Mouse (Mus musculus) liver, embryonic 11.5 days (tissue): ENCODE results near the gene Cd53. TPM values are rescaled to one million over a fixed set of nuclear protein-coding genes. Genes with fewer than 3 reads are reported as not detected.
A peak's percentile ranks its signal among the peaks of the same experiment; 100 is the strongest.

Experiments
- ATAC-seq: fragments of 200-750 bp; cut with Nextera tagmentation; replicated peaks from 2 replicates; pipeline ENCODE4 v1.8.0; 2017; ENCODE audit warnings: moderate number of reproducible peaks, mild to moderate bottlenecking, moderate TSS enrichment, moderate library complexity; ENCODE audit not compliant: low FRiP score
- DNase-seq: peaks from one replicate; pipeline ENCODE4 v3.0.0-alpha.2; 2017; ENCODE audit warnings: low spot score
- H3K27ac ChIP-seq: fragments of 300-500 bp; sonication (generic); 2 replicates; pipeline ENCODE4 v1.5.1; 2014; ENCODE audit warnings: mild to moderate bottlenecking, low read depth, low read length, control low read depth
- H3K27me3 ChIP-seq: fragments of 300-500 bp; sonication (generic); replicated peaks from 2 replicates; pipeline ENCODE4 v1.6.1; 2014; ENCODE audit warnings: low read length, mixed read lengths; ENCODE audit not compliant: control insufficient read depth, insufficient read depth
- H3K36me3 ChIP-seq: fragments of 300-500 bp; sonication (generic); 2 replicates; pipeline ENCODE4 v1.6.1; 2014; ENCODE audit warnings: mild to moderate bottlenecking, low read length, moderate library complexity, mixed read lengths; ENCODE audit not compliant: control insufficient read depth, insufficient read depth
- H3K4me1 ChIP-seq: fragments of 300-500 bp; sonication (generic); replicated peaks from 2 replicates; pipeline ENCODE4 v1.6.1; 2014; ENCODE audit warnings: low read length, mixed read lengths; ENCODE audit not compliant: control insufficient read depth, insufficient read depth
- H3K4me2 ChIP-seq: fragments of 300-500 bp; sonication (generic); 2 replicates; pipeline ENCODE4 v1.6.1; 2014; ENCODE audit warnings: mild to moderate bottlenecking, control low read depth, moderate library complexity
- H3K4me3 ChIP-seq: fragments of 300-500 bp; sonication (generic); 2 replicates; pipeline ENCODE4 v1.5.1; 2014; ENCODE audit warnings: low read depth, low read length, control low read depth
- H3K9ac ChIP-seq: fragments of 300-500 bp; sonication (generic); 2 replicates; pipeline ENCODE4 v1.6.1; 2014; ENCODE audit warnings: low read depth, low read length, control low read depth
- H3K9me3 ChIP-seq: fragments of 300-500 bp; sonication (generic); 2 replicates; pipeline ENCODE4 v1.6.1; 2016; ENCODE audit warnings: low read length, inconsistent platforms, mixed read lengths; ENCODE audit not compliant: control insufficient read depth
- WGBS: fragments of 180-500 bp; shearing (Covaris S2); extraction: QIAGEN DNeasy Blood & Tissue Kit; methylation state at CpG from one replicate; pipeline ENCODE4 v1.1.7; 2014; 5-methylcytosine and 5-hydroxymethylcytosine counted together
- polyA plus RNA-seq: library from polyadenylated mRNA; unstranded; fragments of >200 nt; fragmentation: Nextera tagmentation; extraction: Ambion mirVana; gene quantifications from 2 replicates; pipeline ENCODE4 v1.2.1, GENCODE M21; 2014

Gene Cd53
- polyA plus RNA-seq, 1 experiment from 2014 or later: 14.5 TPM

- WGBS: 79% methylated on average over 1 of the region's 1 CpGs
- no peaks in the 10 kb centered on the region; the same call in 1 of the 2 replicates for H3K36me3 ChIP-seq
- no peaks in the 10 kb centered on the region for H3K27me3 ChIP-seq
- no peak overlapping the region for H3K27ac ChIP-seq
- no peak overlapping the region for H3K9ac ChIP-seq
- H3K4me3 ChIP-seq: no peak overlapping the region
- no peak for DNase-seq
- no peaks in the 10 kb centered on the region for H3K9me3 ChIP-seq
- H3K4me2 ChIP-seq: no peak overlapping the region
- no peak for ATAC-seq
- no peaks in the 10 kb centered on the region for H3K4me1 ChIP-seq
Measured at GRCm38 (mm10) chr3:106771834-106772233, 18.1 kb downstream of the Cd53 start.

GRCm38 (mm10) chr3:106755898-106756297, 34.1 kb downstream of the Cd53 start:
- H3K36me3 ChIP-seq: no peaks in the 10 kb centered on the region
- no peak overlapping the region for H3K9ac ChIP-seq
- no peaks in the 10 kb centered on the region for H3K27me3 ChIP-seq
- DNase-seq (no peak), ATAC-seq (no peak)
- WGBS: 63% methylated on average over 1 of the region's 1 CpGs
- no peak overlapping the region for H3K4me2 ChIP-seq
- no peaks in the 10 kb centered on the region for H3K9me3 ChIP-seq
- H3K4me3 ChIP-seq: no peak overlapping the region
- H3K27ac ChIP-seq: no peak overlapping the region
- no peaks in the 10 kb centered on the region for H3K4me1 ChIP-seq

DNA sequence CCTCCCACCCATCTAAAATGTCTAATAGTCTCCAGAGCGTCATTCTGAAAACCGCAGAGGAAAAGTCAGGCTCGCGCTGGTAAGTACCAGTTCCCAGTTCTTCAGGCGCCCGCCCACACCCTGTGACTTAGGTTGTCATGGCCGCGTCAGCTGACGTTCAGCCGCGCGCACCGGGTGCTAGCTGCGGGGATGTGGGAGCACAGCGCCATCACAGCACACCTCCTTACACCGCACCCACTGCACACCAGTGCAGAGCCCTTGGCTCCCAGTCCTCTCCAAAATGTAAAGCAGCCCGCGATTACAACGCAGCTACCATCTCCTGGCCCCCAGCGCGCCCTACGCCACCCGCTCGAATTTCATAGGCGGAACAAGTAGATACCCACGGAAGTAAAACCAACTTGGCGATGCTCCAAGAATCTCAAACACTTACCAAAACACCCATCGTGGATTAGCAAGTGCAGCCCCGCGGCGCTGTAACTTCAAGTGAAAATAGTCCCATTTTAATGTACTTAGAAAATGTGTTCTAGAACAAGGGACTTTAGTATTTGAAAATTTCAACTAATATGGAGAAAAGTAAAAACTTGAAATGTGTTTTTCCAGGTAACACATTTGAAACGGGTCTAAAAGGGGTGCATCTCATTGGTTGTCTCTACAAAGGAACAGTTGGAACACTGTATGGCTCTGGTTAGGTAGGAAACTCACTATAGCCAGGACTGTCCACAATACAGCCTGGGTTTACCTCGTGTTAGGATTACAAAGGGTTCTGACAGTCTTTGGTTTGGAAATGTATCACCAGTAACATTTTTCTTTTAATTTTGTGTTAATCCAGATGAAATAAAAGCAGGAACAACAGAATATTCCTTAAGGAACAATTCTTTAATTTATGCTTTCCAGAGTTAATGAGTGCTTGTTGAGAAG, 67.7 kb downstream of the Cd53 start:
- Histone ChIP-seq H3K4me3 (peak overlapping the region; percentile 70), H3K27me3 (no peaks in the 10 kb centered on the region), H3K27ac (peak overlapping the region; percentile 89), H3K36me3 (no peaks in the 10 kb centered on the region), H3K4me2 (peak overlapping the region; percentile 76), H3K9ac (peak overlapping the region; percentile 69), H3K9me3 (no peaks in the 10 kb centered on the region), H3K4me1 (no peaks in the 10 kb centered on the region)
- DNase-seq (peak; percentile 87), ATAC-seq (peak; percentile 88)
- WGBS: 2% methylated on average over 33 of the region's 33 CpGs

GRCm38 (mm10) chr3:106721397-106722027, 68.4 kb downstream of the Cd53 start:
- H3K4me1 ChIP-seq: no peaks in the 10 kb centered on the region
- H3K9ac ChIP-seq: peak overlapping the region; percentile 69
- no peaks in the 10 kb centered on the region for H3K9me3 ChIP-seq
- H3K4me2 ChIP-seq: peak overlapping the region; percentile 76
- ATAC-seq: peak; percentile 98
- H3K36me3 ChIP-seq: no peaks in the 10 kb centered on the region
- no peak for DNase-seq
- 1% methylated on average over 31 of the region's 31 CpGs for WGBS
- no peaks in the 10 kb centered on the region for H3K27me3 ChIP-seq
- peak overlapping the region; percentile 89 for H3K27ac ChIP-seq
- H3K4me3 ChIP-seq: peak overlapping the region; percentile 70

Other genes with a start within 250 kb of the Cd53 start
- gene Dram2, start 242.4 kb downstream of the Cd53 start, polyA plus RNA-seq: 34.7 and 40.5 TPM in 2 replicates
- 40.7 and 43.0 TPM in 2 replicates for gene Cept1, start 242.3 kb downstream of the Cd53 start, polyA plus RNA-seq
- gene Lrif1, start 105.2 kb downstream of the Cd53 start, polyA plus RNA-seq: 10.7 and 11.8 TPM in 2 replicates
- gene Olfr266, start 36.1 kb upstream of the Cd53 start, polyA plus RNA-seq: not detected in 2 replicates
- gene Kcna3, start 246.0 kb upstream of the Cd53 start, polyA plus RNA-seq: 3.4 and 3.6 TPM in 2 replicates